Mouse (Mus musculus) brain, embryonic 18.5 days (tissue): ENCODE data around the gene Lamc2.

ENCODE experiments used
- DNase-seq: peaks from one replicate; pipeline ENCODE4 v3.0.0-alpha.2; 2012; ENCODE audit warnings: low read depth, low spot score

Gene Lamc2

DNA sequence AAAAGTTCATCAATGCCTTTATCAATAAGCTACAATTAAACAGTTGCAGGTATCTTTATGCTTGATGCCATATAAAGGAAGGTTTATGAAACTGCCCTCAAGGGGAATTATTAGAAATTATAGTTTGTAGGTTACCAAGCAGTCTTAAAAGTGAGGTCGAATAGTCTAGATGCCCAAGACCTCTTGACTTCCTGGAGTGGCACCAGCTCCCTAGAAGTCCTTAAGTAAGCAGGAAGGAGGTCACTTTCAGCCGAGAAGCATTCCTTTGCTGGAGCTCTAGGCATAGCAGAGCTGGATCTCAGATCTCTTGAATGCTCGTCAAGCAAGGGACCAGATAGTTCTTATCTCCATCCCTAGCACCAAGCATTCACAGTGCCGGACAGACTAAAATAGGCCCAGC is 58.6 kb downstream of the Lamc2 start:
- no peak for DNase-seq

DNA sequence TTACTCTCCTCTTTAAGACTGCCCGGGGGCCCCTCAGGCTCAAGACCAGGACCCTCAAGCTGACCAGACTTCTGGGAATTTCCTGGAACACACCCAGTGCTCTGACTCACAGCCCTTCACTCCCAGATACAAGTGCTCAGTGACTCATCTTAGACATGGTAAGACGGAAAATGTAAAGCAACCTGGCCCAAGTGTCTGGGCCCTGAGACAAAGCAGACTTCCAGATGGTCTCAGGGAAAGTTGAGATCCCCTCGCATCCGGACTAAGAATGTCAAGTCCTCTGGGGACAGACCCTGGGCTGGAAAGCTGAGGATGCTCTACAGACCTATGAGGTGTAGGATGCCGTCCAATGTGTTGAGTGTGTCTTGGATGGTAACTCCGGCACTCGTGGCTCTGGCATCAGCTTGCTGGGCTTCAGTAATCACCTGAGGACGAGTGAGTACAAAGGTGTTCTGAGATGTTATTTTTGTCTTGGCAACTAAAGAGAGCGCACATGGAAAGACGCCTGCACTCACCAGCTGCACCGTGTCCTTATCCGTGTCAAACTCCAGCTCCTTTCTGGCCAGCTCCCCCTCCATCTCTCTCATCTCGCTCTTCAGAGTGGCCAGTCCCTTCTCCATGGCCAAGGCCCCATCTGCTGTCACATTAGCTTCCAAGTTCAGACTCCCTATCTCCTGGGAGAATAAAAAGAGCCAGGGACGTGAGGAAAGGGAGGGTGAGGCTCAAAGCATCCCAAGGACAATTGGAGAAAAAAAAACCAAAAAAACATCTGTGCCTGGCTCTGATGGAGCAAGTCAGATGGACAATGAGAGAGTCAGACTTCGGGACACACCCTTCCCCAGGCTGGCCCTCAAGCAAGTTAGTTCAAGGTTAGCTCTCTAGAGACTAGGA is 59.5 kb downstream of the Lamc2 start:
- DNase-seq, result no peak

DNA sequence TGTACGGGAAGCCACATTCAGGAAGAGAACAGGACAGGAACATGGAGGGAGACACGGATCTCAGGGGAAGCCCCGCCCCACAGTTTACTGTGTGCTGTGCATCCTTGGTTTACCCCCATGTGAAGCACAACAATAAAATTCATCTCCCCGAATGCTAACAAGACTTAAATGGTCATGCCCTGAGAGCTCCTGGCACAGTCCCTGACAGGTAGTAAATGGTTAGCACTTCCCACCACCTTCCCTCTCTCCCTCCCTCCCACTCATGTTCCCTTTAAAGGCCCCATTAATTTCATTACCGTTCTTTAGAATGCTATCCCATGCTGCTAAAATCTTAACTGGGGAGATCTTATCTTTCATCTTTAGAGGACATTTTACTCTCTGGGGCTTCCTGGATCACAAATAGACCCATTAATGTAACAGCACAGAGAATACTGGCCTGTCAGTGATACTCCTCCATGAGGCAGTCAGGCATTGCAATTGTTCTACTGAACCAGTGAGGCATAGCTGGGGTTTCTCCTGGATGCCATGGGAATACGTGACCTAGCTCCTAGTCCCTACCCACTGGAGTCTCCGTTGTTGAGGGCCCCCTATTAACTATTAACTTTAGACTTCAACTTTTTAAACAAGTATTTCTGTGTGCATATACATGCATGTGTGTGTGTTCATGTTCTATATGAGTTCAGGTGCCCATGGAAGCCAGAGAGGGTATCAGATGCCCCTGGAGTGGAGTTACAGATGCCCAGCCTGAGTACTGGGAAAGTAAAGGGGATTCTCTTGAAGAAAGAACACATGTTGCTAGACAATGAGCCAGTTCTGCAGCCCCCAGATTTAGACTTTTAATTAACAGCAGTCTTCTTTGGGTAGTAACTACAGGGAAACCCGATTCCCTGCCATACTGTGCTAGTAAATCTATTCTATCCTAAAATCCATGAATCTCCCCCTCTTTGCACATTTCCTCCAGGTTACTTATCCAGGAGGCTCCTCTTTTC is 60.7 kb downstream of the Lamc2 start:
- no peak for DNase-seq

DNA sequence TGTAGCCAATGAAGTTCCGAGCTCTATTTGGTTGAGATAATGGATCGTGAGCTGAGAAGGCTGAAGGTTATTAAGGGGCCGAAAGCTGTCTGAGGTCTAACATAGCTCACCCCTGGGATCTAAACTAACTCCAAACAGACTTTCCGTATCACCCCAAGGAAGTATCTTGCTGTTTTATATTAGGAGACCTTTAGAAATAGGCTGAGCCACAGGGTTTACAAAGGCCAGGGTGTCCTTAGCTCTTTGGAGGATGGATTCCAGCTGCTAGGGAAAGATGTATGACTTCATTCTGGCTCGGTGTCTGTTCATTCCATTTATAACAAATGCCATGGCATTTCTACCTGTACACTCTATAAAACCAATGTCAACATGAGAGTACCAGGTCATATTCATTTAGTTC is 61.7 kb downstream of the Lamc2 start:
- no peak for DNase-seq

DNA sequence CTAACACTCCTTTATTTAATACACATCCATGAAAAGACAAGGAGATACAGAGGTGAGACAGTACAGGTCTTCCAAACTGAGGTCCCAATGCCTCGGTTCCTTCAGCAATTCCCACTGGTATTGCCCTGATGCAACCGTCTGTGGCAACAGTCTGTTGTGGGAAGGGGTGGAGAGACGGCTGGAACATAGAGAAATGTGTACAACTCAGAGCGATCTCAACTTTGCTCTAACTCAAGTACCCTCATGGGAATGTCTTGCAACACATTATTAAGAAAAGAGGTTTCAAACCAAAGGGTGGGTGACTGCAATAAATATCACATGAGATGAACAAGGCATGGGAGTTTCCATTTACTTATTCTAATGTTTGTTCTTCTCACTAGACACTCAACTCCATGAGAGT is 63.5 kb downstream of the Lamc2 start:
- DNase-seq, result no peak

DNA sequence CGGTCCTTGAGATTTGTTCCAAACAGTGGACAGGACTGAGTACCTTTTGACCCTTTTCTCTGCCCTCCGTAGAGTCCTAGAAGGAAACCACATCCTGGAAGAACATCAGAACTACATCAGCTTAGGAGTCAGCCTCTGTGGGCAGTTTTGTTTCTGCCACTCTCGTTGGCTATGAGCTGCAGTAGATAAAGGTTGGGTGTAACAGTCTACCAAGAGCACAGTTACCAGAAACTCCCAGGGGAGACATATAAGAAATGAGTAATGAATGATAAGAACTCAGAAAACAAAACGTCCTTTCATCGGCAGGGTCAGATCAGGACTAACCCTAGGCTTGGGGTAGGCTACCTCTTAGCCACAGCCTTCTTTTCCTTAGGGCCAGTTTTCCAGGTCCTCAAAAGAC is 64.9 kb downstream of the Lamc2 start:
- no peak for DNase-seq

DNA sequence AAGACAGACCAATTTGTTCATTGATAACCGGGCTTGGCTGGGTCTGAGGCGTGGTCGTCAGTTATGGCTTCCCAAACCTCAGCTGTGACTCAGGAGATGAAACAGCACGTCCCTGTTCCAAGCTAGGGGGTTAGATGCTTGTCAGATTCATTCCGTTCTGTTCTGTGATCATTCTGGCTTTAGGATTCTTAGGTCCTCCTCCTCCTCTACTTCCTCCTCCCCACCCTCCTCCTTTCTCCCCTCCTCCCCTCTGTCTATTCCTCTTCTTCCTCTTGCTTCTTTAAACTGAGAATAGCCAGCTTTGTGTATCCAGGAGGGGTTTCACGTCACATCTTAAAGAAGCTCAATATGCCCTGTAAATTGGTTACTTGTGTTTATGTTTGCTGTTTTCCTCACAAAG is 65.7 kb downstream of the Lamc2 start:
- no peak for DNase-seq

DNA sequence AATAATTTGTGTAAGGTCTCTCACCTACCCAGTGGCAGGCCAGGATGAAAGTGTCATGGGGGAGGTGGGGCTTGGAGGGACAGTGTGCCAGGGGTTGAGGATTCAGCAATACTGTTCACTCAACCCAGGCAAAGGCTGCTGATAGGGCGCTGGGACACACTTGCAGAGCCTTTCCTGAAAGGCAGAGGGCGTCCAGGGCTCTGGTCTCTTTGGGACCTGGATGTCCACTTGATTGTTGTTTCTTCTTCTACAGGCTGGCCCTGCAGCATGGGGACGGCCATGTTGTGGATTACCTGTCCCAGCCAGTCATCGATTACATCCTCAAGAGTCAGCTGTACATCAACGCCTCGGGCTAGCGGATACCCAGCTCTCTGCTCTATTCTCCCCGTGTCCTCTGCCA is 70.9 kb downstream of the Lamc2 start:
- no peak for DNase-seq

DNA sequence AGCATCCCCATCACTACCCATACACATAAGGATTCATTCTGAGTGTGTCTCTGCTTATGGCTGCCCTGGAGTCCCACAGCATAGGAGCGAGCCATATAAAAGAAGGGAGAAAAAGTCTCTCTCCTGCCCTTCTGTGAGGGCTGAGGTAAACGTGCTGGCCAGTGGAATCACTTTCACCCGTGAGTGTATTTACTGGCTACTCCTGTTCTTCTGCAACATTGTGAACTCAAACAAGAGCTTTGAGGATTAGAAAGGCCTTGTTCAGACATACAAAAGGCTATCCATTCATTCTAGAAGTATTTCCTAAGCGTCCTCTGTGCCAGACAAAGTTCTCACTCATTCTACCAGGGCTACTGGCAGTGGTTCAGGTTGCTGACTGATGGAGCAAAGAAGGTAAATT is 74.7 kb downstream of the Lamc2 start:
- DNase-seq, result no peak

DNA sequence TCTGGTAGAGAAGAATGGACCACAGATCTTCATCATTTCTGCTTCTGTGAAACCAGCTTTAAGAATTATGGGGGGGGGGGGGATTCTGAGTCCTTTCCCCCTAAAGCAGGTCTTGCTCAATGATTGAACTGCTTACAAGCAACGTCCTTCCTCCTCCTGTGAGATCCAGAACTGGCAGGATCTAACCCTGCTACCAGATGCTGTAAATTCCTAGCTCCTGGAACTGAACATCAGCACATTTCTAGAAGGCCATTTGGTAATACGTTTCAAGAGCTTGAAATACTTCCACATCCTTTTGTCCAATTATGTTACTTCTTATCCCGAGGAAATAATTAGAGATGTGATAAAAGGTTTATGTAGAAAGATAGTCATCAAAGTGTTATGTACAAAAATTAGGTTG is 76.4 kb downstream of the Lamc2 start:
- DNase-seq, result no peak

DNA sequence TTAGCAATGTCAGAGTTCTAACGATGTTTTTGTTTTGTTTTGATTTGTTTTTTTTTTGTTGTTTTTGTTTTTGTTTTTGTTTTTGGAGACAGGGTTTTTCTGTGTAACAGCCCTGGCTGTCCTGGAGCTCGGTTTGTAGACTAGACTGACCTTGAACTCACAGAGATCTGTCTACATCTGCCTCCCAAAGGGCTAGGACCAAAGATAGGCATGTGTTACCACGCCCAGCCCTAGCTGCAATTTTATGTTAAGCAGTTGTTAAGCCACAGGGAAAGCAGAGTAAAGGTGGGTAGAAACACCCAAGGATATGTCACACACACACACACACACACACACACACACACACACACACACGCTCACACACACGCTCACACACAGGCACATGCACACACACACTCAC is 76.9 kb downstream of the Lamc2 start:
- DNase-seq, result no peak

DNA sequence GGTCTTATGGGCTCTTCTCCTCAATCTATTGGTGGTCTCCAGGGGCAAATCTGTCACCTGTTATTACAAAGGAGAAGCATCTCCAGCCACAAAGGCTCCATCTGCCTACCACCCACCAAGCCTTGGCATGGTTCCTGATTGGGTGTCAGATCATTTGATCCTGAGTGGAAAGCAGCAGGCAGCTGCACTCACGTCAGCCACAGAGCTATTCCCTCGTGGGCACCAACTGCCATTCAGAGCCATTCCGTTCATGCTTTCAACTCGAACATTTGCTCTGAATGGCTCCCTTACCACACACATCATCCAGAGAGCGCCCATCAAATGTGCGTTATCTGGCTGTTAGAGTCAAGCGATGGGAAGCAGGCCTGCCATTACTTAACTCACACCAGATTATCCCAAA is 78.4 kb downstream of the Lamc2 start:
- no peak for DNase-seq

DNA sequence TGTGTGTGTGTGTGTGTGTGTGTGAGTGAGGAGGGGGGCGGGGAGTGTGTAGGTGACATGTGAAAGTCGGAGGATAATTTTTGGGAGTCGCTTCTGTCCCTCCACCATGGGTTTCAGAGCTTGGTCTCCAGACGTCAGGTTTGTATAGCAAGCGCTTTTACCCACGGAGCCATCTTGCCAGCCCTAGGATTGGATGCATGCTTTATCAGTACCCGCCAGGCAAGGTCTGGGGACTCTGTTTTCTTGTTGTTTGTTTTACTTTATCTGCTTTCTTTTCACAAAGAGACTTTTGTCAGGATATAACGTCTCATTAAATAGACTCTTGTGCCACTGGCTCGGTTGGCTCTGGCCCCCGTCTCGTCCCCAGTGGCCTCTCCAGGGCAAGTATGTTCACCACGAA is 81.4 kb downstream of the Lamc2 start:
- DNase-seq, result no peak

DNA sequence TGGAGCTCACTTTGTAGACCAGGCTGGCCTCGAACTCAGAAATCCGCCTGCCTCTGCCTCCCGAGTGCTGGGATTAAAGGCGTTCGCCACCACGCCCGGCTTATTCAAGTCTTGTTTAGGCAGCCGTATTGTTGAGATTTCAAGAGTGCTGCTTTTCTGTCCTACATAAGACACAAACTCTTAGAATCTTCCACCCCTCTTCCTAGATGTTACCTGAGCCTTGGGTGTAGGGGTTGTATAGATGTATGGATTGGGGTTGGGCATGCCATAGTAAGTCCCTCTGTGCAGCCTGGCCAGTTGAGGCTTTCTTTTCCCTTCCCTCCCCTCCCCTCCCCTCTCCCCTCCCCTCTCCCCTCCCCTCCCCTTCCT is 83.1 kb downstream of the Lamc2 start:
- no peak for DNase-seq

DNA sequence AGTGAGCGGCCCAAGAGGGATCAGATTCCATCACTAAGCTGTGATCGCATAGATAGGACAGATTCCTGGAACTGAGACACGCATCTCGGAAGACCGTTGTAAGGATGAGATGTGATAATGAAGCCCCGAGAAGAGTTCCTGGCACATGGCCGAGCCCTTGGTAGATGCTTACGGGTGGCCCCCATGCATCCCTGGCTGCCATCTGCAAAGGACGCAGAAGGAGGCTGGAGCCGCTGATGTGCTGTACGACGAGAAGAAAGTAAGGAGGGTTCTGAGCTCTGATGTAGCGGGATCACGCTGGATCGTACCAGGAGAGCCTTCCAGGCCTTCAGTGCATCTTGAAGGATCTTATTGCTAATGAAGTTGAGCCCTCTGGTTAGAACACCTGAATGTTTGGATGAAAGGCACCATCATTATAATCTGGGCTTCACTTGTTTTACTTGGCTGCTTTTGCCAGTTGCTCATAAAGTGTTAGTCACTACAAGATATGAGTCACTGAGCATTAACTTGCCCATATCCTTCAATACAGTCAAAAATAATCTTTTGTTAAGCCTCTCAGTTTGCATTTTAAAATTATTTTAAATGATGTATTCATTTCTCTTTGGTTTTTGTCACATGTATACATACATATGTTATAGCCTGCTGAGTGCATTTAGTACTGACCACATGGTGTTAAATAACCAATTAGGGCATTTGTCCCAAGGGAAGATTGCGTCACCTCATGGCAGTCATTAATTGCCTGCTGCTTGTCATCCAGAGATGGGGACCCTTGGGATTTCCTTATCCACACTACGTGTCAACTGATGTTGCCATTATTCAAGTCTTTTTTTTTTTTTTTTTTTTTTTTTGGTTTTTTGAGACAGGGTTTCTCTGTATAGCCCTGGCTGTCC is 83.7 kb downstream of the Lamc2 start:
- no peak for DNase-seq

DNA sequence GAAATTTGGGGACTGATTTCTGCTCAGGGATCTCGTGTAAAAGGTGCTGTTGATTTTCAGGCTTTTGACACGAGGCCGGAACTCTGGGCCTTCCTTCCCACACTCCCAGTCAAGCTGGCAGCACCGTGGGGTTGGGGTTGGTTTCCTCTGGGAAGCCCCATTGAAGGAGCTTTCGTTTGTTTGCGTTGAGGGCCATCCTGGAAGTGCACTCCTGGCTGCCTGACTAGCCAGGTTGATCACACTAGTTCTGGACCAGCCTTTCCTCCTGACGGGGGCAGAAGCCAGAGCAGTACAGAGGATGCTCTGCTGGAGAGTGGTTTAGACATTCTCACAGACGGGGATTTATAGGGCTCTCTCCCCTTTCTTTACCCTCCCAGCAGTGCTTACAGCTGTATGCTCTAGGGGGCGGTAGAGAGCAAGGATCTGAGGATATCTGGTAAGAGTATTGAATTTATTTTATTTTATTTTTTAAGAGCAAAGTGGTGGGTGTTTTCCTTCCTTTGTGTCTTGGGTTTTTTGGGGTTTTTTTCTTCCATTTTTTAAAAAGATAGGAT is 84.8 kb downstream of the Lamc2 start:
- DNase-seq, result no peak

DNA sequence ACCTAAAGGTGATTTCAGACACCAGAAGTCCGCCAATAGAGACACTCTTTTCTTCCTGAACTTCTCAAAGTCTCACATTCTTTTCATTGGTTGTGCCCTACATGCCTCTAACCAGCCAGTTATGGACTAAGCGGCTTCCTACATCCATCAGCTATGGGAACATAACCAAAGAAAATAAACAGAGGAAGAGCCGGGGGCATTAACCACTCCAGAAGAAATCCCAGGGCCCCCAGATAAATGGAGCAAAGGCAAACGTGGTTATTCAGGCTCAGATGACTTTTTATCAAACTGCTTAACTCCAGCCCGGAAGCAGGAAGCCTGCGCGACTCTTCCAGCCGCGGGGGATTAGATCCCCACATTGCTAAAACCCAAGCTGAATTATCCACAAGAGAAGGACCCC is 85.3 kb downstream of the Lamc2 start:
- DNase-seq, result no peak

DNA sequence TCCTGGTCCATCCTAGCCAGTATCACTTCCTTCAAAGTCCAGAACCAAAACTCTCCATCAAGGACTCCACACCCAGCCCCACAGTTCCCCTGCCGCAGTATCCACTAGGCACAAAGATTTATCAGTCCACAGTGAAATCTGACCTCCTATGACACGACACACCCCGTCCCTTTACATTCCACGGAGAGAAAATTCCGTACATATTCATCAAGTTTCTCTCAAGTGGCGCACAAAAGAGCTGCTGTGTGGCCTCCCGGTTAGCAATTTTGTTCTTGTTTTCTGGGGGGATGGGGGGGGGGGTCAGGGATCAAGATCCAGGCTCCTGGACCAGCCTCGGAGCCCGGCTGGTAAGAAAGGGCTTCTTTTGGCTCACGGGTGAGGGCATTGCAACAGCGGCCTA is 87.7 kb downstream of the Lamc2 start:
- no peak for DNase-seq

DNA sequence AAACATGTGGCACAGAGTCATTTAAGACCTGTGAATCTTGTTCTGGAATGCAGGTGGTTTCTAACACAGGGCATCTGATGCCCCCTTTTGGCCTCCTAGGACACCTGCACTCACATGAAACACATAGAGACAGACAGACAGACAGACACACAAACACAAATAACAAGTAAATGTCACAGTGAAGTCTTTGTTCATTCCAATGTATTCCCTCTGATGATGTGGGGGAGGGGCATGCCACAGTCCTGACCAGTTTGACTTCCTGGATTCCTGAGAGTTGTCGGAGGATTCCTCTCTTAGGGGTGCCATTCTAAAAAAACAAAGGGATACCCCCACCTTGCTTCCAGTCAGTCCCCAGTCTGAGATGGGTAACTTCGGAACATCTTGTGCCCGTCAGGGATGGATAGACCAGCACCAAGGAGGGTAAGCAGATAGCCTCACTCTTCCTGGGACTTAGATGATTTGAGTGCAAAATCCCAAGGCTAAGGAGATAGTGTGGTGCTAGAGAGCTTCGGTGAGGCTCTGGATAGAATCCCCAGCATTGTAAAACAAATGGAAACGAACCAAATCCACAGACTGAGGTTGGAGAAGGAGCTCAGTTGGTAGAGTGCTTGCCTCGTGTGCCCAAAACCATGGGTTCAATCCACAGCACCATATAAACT is 89.1 kb downstream of the Lamc2 start:
- no peak for DNase-seq

DNA sequence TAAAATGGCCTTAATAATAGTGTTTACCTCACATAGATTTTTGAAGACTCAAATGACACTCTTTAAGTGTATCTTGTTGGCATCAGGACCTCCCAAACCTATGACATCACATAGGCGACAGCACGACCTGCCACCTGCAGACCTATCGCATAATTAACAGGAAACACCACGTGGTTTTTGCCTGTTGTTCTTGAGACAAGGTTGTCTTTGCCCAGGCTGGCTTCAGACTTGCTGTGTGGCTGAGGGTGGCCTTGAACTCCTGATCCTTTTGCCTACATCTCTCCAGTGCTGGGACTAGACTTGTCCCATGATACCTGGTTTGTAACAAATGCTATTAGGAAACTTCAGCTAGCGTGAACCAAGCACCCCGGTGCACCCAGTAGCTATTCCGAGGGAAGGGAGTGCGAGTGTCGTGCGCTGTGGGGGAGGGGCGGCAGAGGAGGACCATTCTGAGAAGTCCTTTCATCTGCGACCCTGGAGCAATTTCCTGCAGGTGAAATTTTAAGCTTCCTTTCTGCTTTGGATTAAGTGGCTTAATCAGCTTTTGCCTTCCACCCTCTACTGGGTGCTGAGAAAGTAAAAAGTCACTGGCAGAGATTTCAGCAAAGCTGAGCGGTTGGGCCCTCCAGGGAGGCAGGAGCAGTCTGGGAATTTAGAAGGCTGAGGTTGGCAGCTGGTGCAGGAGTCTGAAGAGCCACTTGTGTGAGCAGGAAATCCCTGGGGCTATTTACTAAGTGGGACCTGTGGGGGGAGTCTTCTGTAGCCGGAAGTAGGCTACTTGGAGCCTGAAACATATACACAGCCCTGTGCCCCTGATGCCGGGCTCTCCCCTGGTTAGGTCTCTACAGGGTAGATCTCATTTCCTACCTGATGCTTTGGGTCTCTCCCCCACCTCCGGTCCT is 90.2 kb downstream of the Lamc2 start:
- DNase-seq, result no peak
